Mouse (Mus musculus) intestine, postnatal 0 days (tissue): ENCODE results near the gene Nrip2. TPM values are rescaled to one million over a fixed set of nuclear protein-coding genes. Genes with fewer than 3 reads are reported as not detected.

Experiments used
- ATAC-seq: fragments of 200-750 bp; cut with Nextera tagmentation; 2 replicates; pipeline ENCODE4 v1.8.0; 2017; ENCODE audit warnings: mild to moderate bottlenecking, moderate TSS enrichment, moderate library complexity
- H3K27ac ChIP-seq: fragments of 300-500 bp; sonication (generic); 2 replicates; pipeline ENCODE4 v1.5.1; 2014; ENCODE audit warnings: mild to moderate bottlenecking, low read depth, low read length, moderate library complexity
- H3K27me3 ChIP-seq: fragments of 300-500 bp; sonication (generic); replicated peaks from 2 replicates; pipeline ENCODE4 v1.6.1; 2014; ENCODE audit warnings: low read length, mixed read lengths; ENCODE audit not compliant: control insufficient read depth, insufficient read depth
- H3K36me3 ChIP-seq: fragments of 300-500 bp; sonication (generic); 2 replicates; pipeline ENCODE4 v1.6.1; 2014; ENCODE audit warnings: mild to moderate bottlenecking, moderate library complexity; ENCODE audit not compliant: control insufficient read depth, insufficient read depth
- H3K4me1 ChIP-seq: fragments of 300-500 bp; sonication (generic); replicated peaks from 2 replicates; pipeline ENCODE4 v1.6.1; 2014; ENCODE audit warnings: antibody characterized with exemption, low read length, mixed read lengths; ENCODE audit not compliant: control insufficient read depth, insufficient read depth
- H3K4me2 ChIP-seq: fragments of 300-500 bp; sonication (generic); replicated peaks from 2 replicates; pipeline ENCODE4 v1.6.1; 2014; ENCODE audit warnings: low read depth, mild to moderate bottlenecking, moderate library complexity
- H3K4me3 ChIP-seq: fragments of 300-500 bp; sonication (generic); 2 replicates; pipeline ENCODE4 v1.5.1; 2014; ENCODE audit warnings: low read depth, low read length
- H3K9ac ChIP-seq: fragments of 300-500 bp; sonication (generic); 2 replicates; pipeline ENCODE4 v1.6.1; 2014; ENCODE audit warnings: mild to moderate bottlenecking, low read depth, low read length
- H3K9me3 ChIP-seq: fragments of 300-500 bp; sonication (generic); 2 replicates; pipeline ENCODE4 v1.6.1; 2016; ENCODE audit warnings: mixed run types; ENCODE audit not compliant: control insufficient read depth
- CTCF ChIP-seq: sonication (generic); IDR thresholded peaks from 2 replicates; pipeline ENCODE4 v1.5.1; 2016; ENCODE audit warnings: low read depth, mild to moderate bottlenecking, control low read depth, antibody characterized with exemption, moderate library complexity
- WGBS: fragments of 180-500 bp; shearing (Covaris S2); extraction: QIAGEN DNeasy Blood & Tissue Kit; methylation state at CpG from one replicate; pipeline ENCODE4 v1.1.7; 2014; 5-methylcytosine and 5-hydroxymethylcytosine counted together
- polyA plus RNA-seq: library from polyadenylated mRNA; unstranded; fragments of >200 nt; fragmentation: Nextera tagmentation; extraction: Ambion mirVana; gene quantifications from 2 replicates; pipeline ENCODE4 v1.2.1, GENCODE M21; 2015

Gene Nrip2
- polyA plus RNA-seq, 1 experiment from 2014 or later = 2.3 TPM

GRCm38 (mm10) chr6:128457186-128457585, 58.1 kb downstream of the Nrip2 start:
- Histone ChIP-seq H3K4me1 (no peaks in the 10 kb centered on the region), H3K4me2 (no peak overlapping the region), H3K4me3 (no peak overlapping the region), H3K9me3 (no peaks in the 10 kb centered on the region), H3K9ac (no peak overlapping the region), H3K36me3 (no peaks in the 10 kb centered on the region), H3K27ac (no peak overlapping the region), H3K27me3 (no peaks in the 10 kb centered on the region)
- ATAC-seq = no peak
- TF ChIP-seq CTCF = no peak
- WGBS = 77% methylated on average over 5 of the region's 5 CpGs

- Histone ChIP-seq H3K9ac (no peak overlapping the region), H3K9me3 (no peaks in the 10 kb centered on the region), H3K4me3 (no peak overlapping the region), H3K4me1 (no peaks in the 10 kb centered on the region), H3K4me2 (no peak overlapping the region), H3K36me3 (no peaks in the 10 kb centered on the region), H3K27ac (no peak overlapping the region), H3K27me3 (no peaks in the 10 kb centered on the region)
- no peak for ATAC-seq
- no peak for TF ChIP-seq CTCF
- 69% methylated on average over 2 of the region's 2 CpGs for WGBS
Measured at GRCm38 (mm10) chr6:128460321-128460720, 61.2 kb downstream of the Nrip2 start.

- H3K9ac ChIP-seq = no peak overlapping the region
- no peak for TF ChIP-seq CTCF
- H3K27me3 ChIP-seq = no peaks in the 10 kb centered on the region
- no peak overlapping the region for H3K27ac ChIP-seq
- no peaks in the 10 kb centered on the region for H3K36me3 ChIP-seq
- 85% methylated on average over 14 of the region's 14 CpGs for WGBS
- no peak overlapping the region for H3K4me3 ChIP-seq
- H3K4me2 ChIP-seq = no peak overlapping the region
- no peak for ATAC-seq
- no peaks in the 10 kb centered on the region for H3K4me1 ChIP-seq
- no peaks in the 10 kb centered on the region for H3K9me3 ChIP-seq
Measured at GRCm38 (mm10) chr6:128460729-128461503, 61.8 kb downstream of the Nrip2 start.

- Histone ChIP-seq H3K4me3 (no peak overlapping the region), H3K4me2 (no peak overlapping the region), H3K4me1 (no peaks in the 10 kb centered on the region), H3K36me3 (no peaks in the 10 kb centered on the region), H3K27ac (no peak overlapping the region), H3K27me3 (no peaks in the 10 kb centered on the region), H3K9ac (no peak overlapping the region), H3K9me3 (no peaks in the 10 kb centered on the region)
- ATAC-seq = no peak
- TF ChIP-seq CTCF = no peak
Measured at GRCm38 (mm10) chr6:128461606-128462005, 62.5 kb downstream of the Nrip2 start.

- Histone ChIP-seq H3K9ac (no peak overlapping the region), H3K4me1 (no peaks in the 10 kb centered on the region), H3K4me3 (no peak overlapping the region), H3K27ac (no peak overlapping the region), H3K27me3 (no peaks in the 10 kb centered on the region), H3K9me3 (no peaks in the 10 kb centered on the region), H3K36me3 (no peaks in the 10 kb centered on the region), H3K4me2 (no peak overlapping the region)
- WGBS = 82% methylated on average over 4 of the region's 4 CpGs
- no peak for TF ChIP-seq CTCF
- ATAC-seq = no peak
Measured at GRCm38 (mm10) chr6:128464996-128465395, 65.9 kb downstream of the Nrip2 start.

Other genes starting within 250 kb of the Nrip2 start
- 1.4 and 1.5 TPM in 2 replicates for gene Tead4, start 98.5 kb upstream of the Nrip2 start, polyA plus RNA-seq
- 3.0 and 4.4 TPM in 2 replicates for gene Tulp3, start 43.4 kb upstream of the Nrip2 start, polyA plus RNA-seq
- 39.1 and 39.5 TPM in 2 replicates for gene Rhno1, start 36.4 kb upstream of the Nrip2 start, polyA plus RNA-seq
- gene Foxm1, start 36.3 kb upstream of the Nrip2 start, polyA plus RNA-seq = 4.7 and 5.7 TPM in 2 replicates
- not detected in 2 replicates for gene Tex52, start 23.8 kb upstream of the Nrip2 start, polyA plus RNA-seq
- gene Gm44596, start 23.8 kb upstream of the Nrip2 start, polyA plus RNA-seq = not detected in 2 replicates
- gene Itfg2, start 25.6 kb downstream of the Nrip2 start, polyA plus RNA-seq = 9.4 and 11.9 TPM in 2 replicates
- gene Fkbp4, start 39.4 kb downstream of the Nrip2 start, polyA plus RNA-seq = 113 and 116 TPM in 2 replicates
- gene Pzp, start 127.4 kb downstream of the Nrip2 start, polyA plus RNA-seq = 0.39 and 0.44 TPM in 2 replicates
- gene A2ml1, start 182.3 kb downstream of the Nrip2 start, polyA plus RNA-seq = 1.0 and 2.0 TPM in 2 replicates
- not detected in 2 replicates for gene Klrb1a, start 224.2 kb downstream of the Nrip2 start, polyA plus RNA-seq